Mouse (Mus musculus) kidney, postnatal 0 days (tissue): ENCODE measurements around the gene Msh5. TPM values are rescaled to one million over a fixed set of nuclear protein-coding genes. Genes with fewer than 3 reads are reported as not detected.

Experiments
- ATAC-seq: fragments of 200-750 bp; cut with Nextera tagmentation; replicated peaks from 2 replicates; pipeline ENCODE4 v1.8.0; 2017; ENCODE audit warnings: low read depth, moderate number of reproducible peaks, moderate TSS enrichment, moderate library complexity; ENCODE audit not compliant: low FRiP score
- DNase-seq: peaks from one replicate; pipeline ENCODE4 v3.0.0-alpha.2; 2016; ENCODE audit warnings: low spot score
- H3K27ac ChIP-seq: fragments of 300-500 bp; sonication (generic); 2 replicates; pipeline ENCODE4 v1.5.1; 2014; ENCODE audit warnings: mild to moderate bottlenecking
- H3K27me3 ChIP-seq: fragments of 300-500 bp; sonication (generic); 2 replicates; pipeline ENCODE4 v1.6.1; 2014; ENCODE audit warnings: low read length, mixed read lengths; ENCODE audit not compliant: insufficient read depth
- H3K36me3 ChIP-seq: fragments of 300-500 bp; sonication (generic); 2 replicates; pipeline ENCODE4 v1.6.1; 2014; ENCODE audit warnings: low read length, mixed read lengths; ENCODE audit not compliant: insufficient read depth
- H3K4me1 ChIP-seq: fragments of 300-500 bp; sonication (generic); replicated peaks from 2 replicates; pipeline ENCODE4 v1.6.1; 2014; ENCODE audit warnings: antibody characterized with exemption, low read length, mixed read lengths; ENCODE audit not compliant: insufficient read depth
- H3K4me2 ChIP-seq: fragments of 300-500 bp; sonication (generic); 2 replicates; pipeline ENCODE4 v1.6.1; 2014; ENCODE audit warnings: mild to moderate bottlenecking, low read length, moderate library complexity, mixed read lengths
- H3K4me3 ChIP-seq: fragments of 300-500 bp; sonication (generic); replicated peaks from 2 replicates; pipeline ENCODE4 v1.5.1; 2014; ENCODE audit warnings: low read depth, low read length
- H3K9ac ChIP-seq: fragments of 300-500 bp; sonication (generic); 2 replicates; pipeline ENCODE4 v1.6.1; 2014; ENCODE audit warnings: low read depth, low read length
- H3K9me3 ChIP-seq: fragments of 300-500 bp; sonication (generic); replicated peaks from 2 replicates; pipeline ENCODE4 v1.6.1; 2016; ENCODE audit warnings: low read length, inconsistent platforms, mixed read lengths
- CTCF ChIP-seq: IDR thresholded peaks from 2 replicates; pipeline ENCODE4 v1.5.1; 2016; ENCODE audit warnings: antibody characterized with exemption, low read depth, mild to moderate bottlenecking, moderate library complexity
- WGBS: fragments of 180-500 bp; shearing (Covaris S2); extraction: QIAGEN DNeasy Blood & Tissue Kit; methylation state at CpG from one replicate; pipeline ENCODE4 v1.1.7; 2014; 5-methylcytosine and 5-hydroxymethylcytosine counted together
- polyA plus RNA-seq: library from polyadenylated mRNA; unstranded; fragments of >200 nt; fragmentation: Nextera tagmentation; extraction: Ambion mirVana; gene quantifications from 2 replicates; pipeline ENCODE4 v1.2.1, GENCODE M21; 2015

Gene Msh5
- polyA plus RNA-seq, 1 experiment from 2014 or later = 2.7 TPM

GRCm38 (mm10) chr17:35031880-35032279 lies 14.7 kb downstream of the Msh5 start:
- DNase-seq = no peak
- no peaks in the 10 kb centered on the region for H3K36me3 ChIP-seq
- H3K9me3 ChIP-seq = no peaks in the 10 kb centered on the region
- TF ChIP-seq CTCF = no peak
- no peak overlapping the region for H3K9ac ChIP-seq
- H3K27me3 ChIP-seq = no peaks in the 10 kb centered on the region
- H3K4me2 ChIP-seq = no peak overlapping the region
- 83% methylated on average over 7 of the region's 7 CpGs for whole genome bisulfite sequencing
- no peak for ATAC-seq
- H3K4me1 ChIP-seq = no peaks in the 10 kb centered on the region
- H3K27ac ChIP-seq = no peak overlapping the region
- no peak overlapping the region for H3K4me3 ChIP-seq

GRCm38 (mm10) chr17:35031272-35031671 lies 15.3 kb downstream of the Msh5 start:
- H3K27ac ChIP-seq = no peak overlapping the region
- no peak for DNase-seq
- no peak overlapping the region for H3K4me2 ChIP-seq
- WGBS = 87% methylated on average over 11 of the region's 11 CpGs
- H3K9me3 ChIP-seq = no peaks in the 10 kb centered on the region
- no peak for ATAC-seq
- H3K9ac ChIP-seq = no peak overlapping the region
- H3K4me1 ChIP-seq = no peaks in the 10 kb centered on the region
- no peaks in the 10 kb centered on the region for H3K36me3 ChIP-seq
- no peak for TF ChIP-seq CTCF
- no peaks in the 10 kb centered on the region for H3K27me3 ChIP-seq
- H3K4me3 ChIP-seq = no peak overlapping the region

DNA sequence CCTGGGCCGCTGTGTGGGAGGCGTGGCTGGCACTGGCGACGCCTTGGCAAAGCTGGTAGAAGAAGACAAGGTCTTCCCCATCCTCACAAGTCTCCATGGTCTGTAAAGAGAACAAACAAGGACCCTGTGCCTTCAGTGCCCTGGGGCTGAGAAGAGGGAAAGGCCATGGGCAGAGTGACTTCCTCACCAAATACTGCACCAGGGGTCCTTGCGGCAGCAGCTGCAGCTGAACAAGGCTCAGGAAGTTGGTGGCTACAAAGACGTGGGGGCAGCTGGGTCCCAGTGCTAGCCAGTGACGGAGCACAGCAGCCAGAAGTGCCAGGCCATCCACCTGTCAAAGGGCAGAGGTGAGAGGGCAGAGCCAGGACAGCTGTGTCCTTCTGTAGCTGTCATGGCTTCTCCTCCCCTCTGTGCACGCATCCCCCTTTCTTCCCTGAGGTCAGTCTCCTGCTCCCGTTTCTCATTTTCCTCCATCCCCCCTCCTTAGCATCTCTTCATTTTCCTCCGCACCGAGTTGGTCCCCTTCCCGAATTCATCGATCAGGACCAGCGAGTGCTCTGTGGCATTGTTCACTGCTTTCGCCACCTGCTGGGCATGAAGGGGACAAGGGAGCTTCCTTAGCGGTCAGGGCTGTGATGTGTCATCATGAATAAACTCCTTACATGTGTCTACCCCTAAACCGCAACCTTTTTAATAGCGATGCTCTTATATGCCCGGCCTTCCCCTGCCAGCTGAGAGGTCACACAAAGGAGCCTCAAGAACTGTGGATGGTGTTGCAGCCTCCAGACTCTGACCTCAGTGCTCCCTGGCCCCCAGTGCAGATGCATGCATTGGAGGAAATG lies 16.6 kb downstream of the Msh5 start:
- WGBS = 40% methylated on average over 18 of the region's 19 CpGs

DNA sequence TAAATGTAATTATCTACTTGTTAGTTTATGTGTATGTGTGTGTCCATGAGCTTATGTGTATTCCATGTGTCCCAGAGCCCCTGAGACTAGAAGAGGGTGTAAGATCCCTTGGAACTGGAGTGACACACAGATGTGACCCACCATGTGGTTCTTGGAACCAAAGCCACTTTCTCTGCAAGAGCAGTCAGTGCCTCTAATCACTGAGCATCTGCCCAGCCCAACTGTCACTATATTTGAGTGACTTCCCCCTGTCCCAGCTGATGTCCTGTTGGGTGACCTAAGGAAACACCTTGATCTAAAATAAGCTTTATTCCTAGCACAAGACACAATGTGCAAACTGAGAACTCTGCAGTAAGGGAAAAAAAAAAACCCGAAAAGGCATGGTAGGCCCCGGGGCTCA lies 18.2 kb downstream of the Msh5 start:
- Histone ChIP-seq H3K27ac (no peak overlapping the region), H3K4me2 (no peak overlapping the region), H3K27me3 (no peaks in the 10 kb centered on the region), H3K36me3 (no peaks in the 10 kb centered on the region), H3K4me1 (no peaks in the 10 kb centered on the region), H3K4me3 (no peak overlapping the region), H3K9me3 (no peaks in the 10 kb centered on the region), H3K9ac (no peak overlapping the region)
- ATAC-seq = no peak
- DNase-seq = no peak
- 69% methylated on average over 2 of the region's 2 CpGs for WGBS
- TF ChIP-seq CTCF = no peak

More for the DNA sequence above, 16.6 kb downstream of the Msh5 start:
- Histone ChIP-seq H3K27me3 (no peaks in the 10 kb centered on the region), H3K4me3 (no peak overlapping the region), H3K36me3 (no peaks in the 10 kb centered on the region), H3K4me2 (no peak overlapping the region), H3K27ac (no peak overlapping the region), H3K9me3 (no peaks in the 10 kb centered on the region), H3K9ac (no peak overlapping the region), H3K4me1 (no peaks in the 10 kb centered on the region)
- TF ChIP-seq CTCF = peak; percentile 66
- ATAC-seq (no peak), DNase-seq (peak; percentile 41)

DNA sequence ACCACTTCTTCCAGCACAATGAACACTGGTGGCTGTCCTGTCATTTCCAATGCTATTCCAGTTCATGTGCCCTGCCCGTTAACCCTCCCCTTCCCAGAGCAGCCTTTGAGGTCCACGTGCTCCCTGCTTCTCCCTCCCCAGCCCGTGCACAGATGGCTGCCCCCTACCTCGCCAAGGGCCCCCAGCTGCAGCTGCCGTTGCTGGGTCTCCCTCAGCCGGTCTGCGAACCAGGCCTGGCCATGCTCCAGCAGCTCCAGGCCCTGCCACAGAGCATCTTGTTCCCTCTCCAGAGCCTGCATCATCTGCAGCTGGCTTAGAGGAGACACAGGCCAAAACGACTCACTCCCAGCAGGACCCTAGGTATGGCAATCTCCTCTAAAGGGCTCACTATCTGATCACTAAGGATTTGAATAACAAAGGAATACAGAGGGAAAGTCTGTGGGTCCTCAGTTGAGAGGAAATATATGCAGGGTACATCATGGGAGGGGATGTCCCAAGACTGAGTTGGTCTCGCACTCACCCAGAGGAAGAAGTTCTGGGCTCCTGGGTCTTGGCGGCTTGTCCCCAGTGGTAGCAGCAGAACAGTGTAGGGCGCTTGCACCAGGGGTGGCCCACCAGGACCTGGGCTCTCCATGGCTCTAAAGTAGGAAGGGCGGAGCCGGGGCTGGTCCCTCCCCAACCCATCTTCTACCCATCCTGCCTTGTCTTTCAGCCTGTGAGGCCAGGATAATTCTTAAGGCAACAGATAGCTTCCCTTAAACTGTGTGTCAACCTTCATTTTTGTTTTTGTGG lies 19.1 kb downstream of the Msh5 start, which contains the start of gene Sapcd1:
Gene Sapcd1 (minus strand): TSS at position 740 of the 792 bp plus-strand sequence.
- H3K27me3 ChIP-seq = no peaks in the 10 kb centered on the region
- H3K4me1 ChIP-seq = no peaks in the 10 kb centered on the region
- no peaks in the 10 kb centered on the region for H3K9me3 ChIP-seq
- H3K27ac ChIP-seq = no peak within 1 kb of the TSS
- TF ChIP-seq CTCF = no peak
- WGBS = 37% methylated on average over 13 of the region's 13 CpGs
- H3K9ac ChIP-seq = no peak within 1 kb of the TSS
- ATAC-seq (no peak), DNase-seq (no peak)
- H3K4me3 ChIP-seq = no peak within 1 kb of the TSS
- no peak within 1 kb of the TSS for H3K4me2 ChIP-seq
- no peaks in the 10 kb centered on the region for H3K36me3 ChIP-seq

DNA sequence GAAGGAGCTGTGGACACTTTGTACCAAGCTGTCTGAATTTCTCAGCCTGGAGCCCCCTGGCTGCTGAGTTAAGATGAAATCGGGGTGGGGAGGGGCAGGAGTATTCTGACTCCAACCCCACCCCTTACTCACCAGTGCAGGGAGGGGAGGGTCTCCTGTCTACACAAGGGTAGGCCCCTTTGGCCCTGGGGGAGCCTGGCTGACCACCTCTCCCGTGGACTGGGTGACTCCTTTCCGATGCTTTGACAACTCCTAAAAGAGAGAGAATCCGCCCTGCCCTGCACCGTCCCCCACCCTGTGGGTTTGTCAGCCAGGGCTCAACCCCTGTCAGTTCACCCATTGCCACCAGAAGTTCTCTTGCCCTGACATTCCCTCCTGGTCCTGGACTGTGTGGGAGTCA lies 20.3 kb downstream of the Msh5 start:
- Histone ChIP-seq H3K27ac (no peak overlapping the region), H3K9me3 (no peaks in the 10 kb centered on the region), H3K4me1 (no peaks in the 10 kb centered on the region), H3K9ac (no peak overlapping the region), H3K4me2 (no peak overlapping the region), H3K4me3 (no peak overlapping the region), H3K36me3 (no peaks in the 10 kb centered on the region), H3K27me3 (no peaks in the 10 kb centered on the region)
- DNase-seq (no peak), ATAC-seq (no peak)
- TF ChIP-seq CTCF = no peak
- 53% methylated on average over 5 of the region's 5 CpGs for WGBS
